Mouse (Mus musculus) T-helper 2 cell (primary cell): ENCODE data around the gene Plod2.

Experiments
- in situ Hi-C: fragments of 300-600 bp; cut with MboI, MseI; formaldehyde crosslinking; loops from one replicate; pipeline ENCODE4 v1.15.1; 2025; ENCODE audit warnings: high pct_unique_total_duplicates

Gene Plod2

GRCm38 (mm10) chr9:92541977-92542561, at the start of gene Plod2:
Gene Plod2, plus strand, starts transcription at chr9:92542223.
- in situ Hi-C loops = no loop called here

- in situ Hi-C loops = loop anchor here (25.0 kb wide), 2 partner anchors 387 to 1762 kb away; no protein-coding TSS in a partner anchor
Observed at GRCm38 (mm10) chr9:92499710-92500410, 42.2 kb upstream of the Plod2 start.

- in situ Hi-C loops = loop anchor here (25.0 kb wide), 1 partner anchor 1758 kb away; no protein-coding TSS in a partner anchor
Observed at GRCm38 (mm10) chr9:92504256-92504655, 37.8 kb upstream of the Plod2 start.

- in situ Hi-C loops = loop anchor here (25.0 kb wide), 1 partner anchor 1757 kb away; no protein-coding TSS in a partner anchor
Observed at GRCm38 (mm10) chr9:92504889-92505288, 37.1 kb upstream of the Plod2 start.

GRCm38 (mm10) chr9:92511696-92512095, 30.3 kb upstream of the Plod2 start:
- in situ Hi-C loops = loop anchor here (25.0 kb wide), 1 partner anchor 1751 kb away; no protein-coding TSS in a partner anchor

GRCm38 (mm10) chr9:92517036-92517435, 25.0 kb upstream of the Plod2 start:
- in situ Hi-C loops = loop anchor here (25.0 kb wide), 1 partner anchor 1745 kb away; no protein-coding TSS in a partner anchor

GRCm38 (mm10) chr9:92520751-92521150, 21.3 kb upstream of the Plod2 start:
- in situ Hi-C loops = loop anchor here (25.0 kb wide), 1 partner anchor 1742 kb away; no protein-coding TSS in a partner anchor

- in situ Hi-C loops = loop anchor here (25.0 kb wide), 1 partner anchor 1738 kb away; no protein-coding TSS in a partner anchor
Observed at GRCm38 (mm10) chr9:92524506-92524905, 17.5 kb upstream of the Plod2 start.

GRCm38 (mm10) chr9:92530055-92530454, 12.0 kb upstream of the Plod2 start:
- in situ Hi-C loops = no loop called here

GRCm38 (mm10) chr9:92537735-92538134, 4.3 kb upstream of the Plod2 start:
- in situ Hi-C loops = no loop called here

- in situ Hi-C loops = no loop called here
Observed at GRCm38 (mm10) chr9:92538216-92538615, 3.8 kb upstream of the Plod2 start.

- in situ Hi-C loops = no loop called here
Observed at GRCm38 (mm10) chr9:92542591-92543416, 781 bp downstream of the Plod2 start.

- in situ Hi-C loops = no loop called here
Observed at GRCm38 (mm10) chr9:92544146-92544545, 2.1 kb downstream of the Plod2 start.

GRCm38 (mm10) chr9:92545021-92545420, 3.0 kb downstream of the Plod2 start:
- in situ Hi-C loops = no loop called here

- in situ Hi-C loops = no loop called here
Observed at GRCm38 (mm10) chr9:92546446-92546845, 4.4 kb downstream of the Plod2 start.

- in situ Hi-C loops = no loop called here
Observed at GRCm38 (mm10) chr9:92547106-92547505, 5.1 kb downstream of the Plod2 start.

GRCm38 (mm10) chr9:92547821-92548220, 5.8 kb downstream of the Plod2 start:
- in situ Hi-C loops = no loop called here

- in situ Hi-C loops = no loop called here
Observed at GRCm38 (mm10) chr9:92548603-92549002, 6.6 kb downstream of the Plod2 start.

- in situ Hi-C loops = no loop called here
Observed at GRCm38 (mm10) chr9:92549811-92550490, 7.9 kb downstream of the Plod2 start.

- in situ Hi-C loops = no loop called here
Observed at GRCm38 (mm10) chr9:92550981-92551380, 9.0 kb downstream of the Plod2 start.

GRCm38 (mm10) chr9:92551666-92552065, 9.6 kb downstream of the Plod2 start:
- in situ Hi-C loops = no loop called here
